Mouse (Mus musculus) forebrain, embryonic 13.5 days (tissue): Measurements from ENCODE around the gene Dlx6. TPM values are rescaled to one million over a fixed set of nuclear protein-coding genes. Genes with fewer than 3 reads are reported as not detected.

Experiments used
- ATAC-seq: fragments of 200-750 bp; cut with Nextera tagmentation; 2 replicates; pipeline ENCODE4 v1.8.0; 2017
- H3K27ac ChIP-seq: fragments of 300-500 bp; sonication (generic); 2 replicates; pipeline ENCODE4 v1.5.1; 2015; ENCODE audit warnings: inconsistent platforms, mild to moderate bottlenecking, moderate library complexity
- H3K27me3 ChIP-seq: fragments of 300-500 bp; sonication (generic); 2 replicates; pipeline ENCODE4 v1.6.1; 2015; ENCODE audit warnings: mild to moderate bottlenecking, inconsistent platforms
- H3K36me3 ChIP-seq: fragments of 300-500 bp; sonication (generic); 2 replicates; pipeline ENCODE4 v1.6.1; 2015; ENCODE audit warnings: mild to moderate bottlenecking, inconsistent platforms; ENCODE audit not compliant: poor library complexity, severe bottlenecking
- H3K4me1 ChIP-seq: fragments of 300-500 bp; sonication (generic); 2 replicates; pipeline ENCODE4 v1.6.1; 2015; ENCODE audit warnings: inconsistent platforms
- H3K4me2 ChIP-seq: fragments of 300-500 bp; sonication (generic); 2 replicates; pipeline ENCODE4 v1.6.1; 2015; ENCODE audit warnings: inconsistent platforms, mild to moderate bottlenecking, moderate library complexity
- H3K4me3 ChIP-seq: fragments of 300-500 bp; sonication (generic); 2 replicates; pipeline ENCODE4 v1.5.1; 2015; ENCODE audit warnings: mild to moderate bottlenecking, inconsistent platforms
- H3K9ac ChIP-seq: fragments of 300-500 bp; sonication (generic); 2 replicates; pipeline ENCODE4 v1.6.1; 2015; ENCODE audit warnings: mild to moderate bottlenecking, inconsistent platforms
- H3K9me3 ChIP-seq: fragments of 300-500 bp; sonication (generic); replicated peaks from 2 replicates; pipeline ENCODE4 v1.6.1; 2016; ENCODE audit warnings: inconsistent platforms
- WGBS: fragments of 180-500 bp; shearing (Covaris S2); methylation state at CpG from one replicate; pipeline ENCODE4 v1.1.7; 2015; 5-methylcytosine and 5-hydroxymethylcytosine counted together
- polyA plus RNA-seq: library from polyadenylated mRNA; unstranded; fragments of >200 nt; fragmentation: Nextera tagmentation; extraction: Ambion mirVana; gene quantifications from 2 replicates; pipeline ENCODE4 v1.2.1, GENCODE M21; 2015

Gene Dlx6
- polyA plus RNA-seq, 1 experiment from 2014 or later, result 15.5 TPM

- Histone ChIP-seq H3K36me3 (no peaks in the 10 kb centered on the region), H3K4me3 (peak overlapping the region; percentile 20), H3K4me2 (peak overlapping the region; percentile 50), H3K9ac (no peak overlapping the region), H3K4me1 (peaks cover 28% of the 10 kb centered on the region), H3K27me3 (peaks cover 92% of the 10 kb centered on the region), H3K9me3 (no peaks in the 10 kb centered on the region), H3K27ac (peak overlapping the region; percentile 85)
- no peak for ATAC-seq
- 1% methylated on average over 10 of the region's 10 CpGs for WGBS
Measured at GRCm38 (mm10) chr6:6851166-6851565, 12.0 kb upstream of the Dlx6 start.

- Histone ChIP-seq H3K27me3 (peaks cover 95% of the 10 kb centered on the region), H3K36me3 (no peaks in the 10 kb centered on the region), H3K9me3 (no peaks in the 10 kb centered on the region), H3K4me1 (peaks cover 26% of the 10 kb centered on the region), H3K4me3 (peak overlapping the region; percentile 10; the same call in 1 of the 2 replicates), H3K9ac (no peak overlapping the region), H3K27ac (0 out of 2 replicates have a peak overlapping the region, but pooled peaks have one; percentile 1), H3K4me2 (peak overlapping the region; percentile 56)
- 24% methylated on average over 3 of the region's 3 CpGs for WGBS
- no peak for ATAC-seq
Measured at GRCm38 (mm10) chr6:6852944-6853343, 10.2 kb upstream of the Dlx6 start.

DNA sequence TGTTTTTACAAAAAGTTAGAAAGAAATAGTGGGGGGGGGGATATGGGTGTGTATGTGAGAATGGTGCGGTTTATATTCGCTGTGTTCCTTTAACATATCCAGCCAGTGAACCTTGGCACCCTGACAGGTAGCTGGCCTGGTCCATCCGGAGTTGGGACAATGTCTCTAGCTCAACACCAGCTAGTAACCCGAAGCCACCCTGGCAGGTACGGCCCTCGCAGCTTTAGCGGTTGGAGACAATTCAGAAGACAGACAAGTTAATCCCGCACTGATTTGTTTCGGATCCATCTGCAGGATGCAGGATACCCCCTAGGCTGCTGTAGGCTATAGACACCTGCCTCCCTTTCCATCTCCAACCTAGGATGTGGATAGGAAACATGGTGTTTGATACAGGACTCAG lies 9.0 kb upstream of the Dlx6 start:
- H3K27me3 ChIP-seq, result peaks cover 95% of the 10 kb centered on the region
- ATAC-seq, result no peak
- peak overlapping the region; percentile 51 for H3K27ac ChIP-seq
- H3K4me3 ChIP-seq, result peak overlapping the region; percentile 43
- H3K4me2 ChIP-seq, result peak overlapping the region; percentile 56
- H3K36me3 ChIP-seq, result no peaks in the 10 kb centered on the region
- peaks cover 21% of the 10 kb centered on the region for H3K4me1 ChIP-seq
- 0% methylated on average over 9 of the region's 9 CpGs for WGBS
- H3K9ac ChIP-seq, result peak overlapping the region; percentile 59
- H3K9me3 ChIP-seq, result no peaks in the 10 kb centered on the region

- Histone ChIP-seq H3K4me3 (peak overlapping the region; percentile 43), H3K9me3 (no peaks in the 10 kb centered on the region), H3K9ac (peak overlapping the region; percentile 59), H3K27me3 (peaks cover 97% of the 10 kb centered on the region), H3K36me3 (no peaks in the 10 kb centered on the region), H3K4me1 (peaks cover 25% of the 10 kb centered on the region), H3K27ac (peak overlapping the region; percentile 79), H3K4me2 (peak overlapping the region; percentile 56)
- WGBS, result under 1% methylated on average over 25 of the region's 25 CpGs
- peak; percentile 17; the same call in 1 of the 2 replicates for ATAC-seq
Measured at GRCm38 (mm10) chr6:6854902-6855745, 8.0 kb upstream of the Dlx6 start.

- Histone ChIP-seq H3K4me2 (peak overlapping the region; percentile 56), H3K27me3 (peaks cover 96% of the 10 kb centered on the region), H3K4me3 (peak overlapping the region; percentile 43), H3K36me3 (no peaks in the 10 kb centered on the region), H3K4me1 (peaks cover 26% of the 10 kb centered on the region), H3K9me3 (no peaks in the 10 kb centered on the region), H3K27ac (peak overlapping the region; percentile 79), H3K9ac (peak overlapping the region; percentile 59)
- no peak for ATAC-seq
- 0% methylated on average over 10 of the region's 10 CpGs for WGBS
Measured at GRCm38 (mm10) chr6:6855746-6856185, 7.4 kb upstream of the Dlx6 start.

DNA sequence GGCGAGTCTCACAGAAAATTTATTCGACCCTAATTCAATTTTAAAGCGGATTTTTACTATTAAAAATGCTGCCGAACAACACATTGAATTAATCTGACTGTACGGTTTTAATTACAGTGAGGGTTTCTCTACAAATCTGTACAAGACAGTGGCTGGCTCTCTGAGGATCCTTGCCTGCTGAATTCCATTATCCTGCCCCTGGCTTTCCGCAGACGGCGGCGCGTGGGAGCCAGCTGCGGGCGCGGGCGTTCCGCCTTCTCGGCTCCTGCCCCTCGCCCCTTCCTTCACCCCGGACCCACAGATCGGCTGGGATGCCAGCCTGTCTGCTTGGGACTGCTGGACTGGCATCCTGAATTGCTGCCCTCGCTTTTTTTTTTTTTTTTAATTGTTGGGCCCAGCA lies 6.8 kb upstream of the Dlx6 start:
- H3K27me3 ChIP-seq, result peaks cover 96% of the 10 kb centered on the region
- H3K4me1 ChIP-seq, result peaks cover 22% of the 10 kb centered on the region
- H3K27ac ChIP-seq, result peak overlapping the region; percentile 79
- H3K9me3 ChIP-seq, result no peaks in the 10 kb centered on the region
- under 1% methylated on average over 20 of the region's 20 CpGs for WGBS
- H3K9ac ChIP-seq, result peak overlapping the region; percentile 59
- ATAC-seq, result no peak
- no peaks in the 10 kb centered on the region for H3K36me3 ChIP-seq
- H3K4me3 ChIP-seq, result peak overlapping the region; percentile 43
- H3K4me2 ChIP-seq, result peak overlapping the region; percentile 56

- no peak for ATAC-seq
- Histone ChIP-seq H3K9ac (peak overlapping the region; percentile 59), H3K27me3 (peaks cover 94% of the 10 kb centered on the region), H3K36me3 (no peaks in the 10 kb centered on the region), H3K9me3 (no peaks in the 10 kb centered on the region), H3K27ac (peak overlapping the region; percentile 79), H3K4me1 (peaks cover 22% of the 10 kb centered on the region), H3K4me3 (peak overlapping the region; percentile 43), H3K4me2 (peak overlapping the region; percentile 56)
- 1% methylated on average over 4 of the region's 4 CpGs for WGBS
Measured at GRCm38 (mm10) chr6:6856881-6857280, 6.3 kb upstream of the Dlx6 start.

DNA sequence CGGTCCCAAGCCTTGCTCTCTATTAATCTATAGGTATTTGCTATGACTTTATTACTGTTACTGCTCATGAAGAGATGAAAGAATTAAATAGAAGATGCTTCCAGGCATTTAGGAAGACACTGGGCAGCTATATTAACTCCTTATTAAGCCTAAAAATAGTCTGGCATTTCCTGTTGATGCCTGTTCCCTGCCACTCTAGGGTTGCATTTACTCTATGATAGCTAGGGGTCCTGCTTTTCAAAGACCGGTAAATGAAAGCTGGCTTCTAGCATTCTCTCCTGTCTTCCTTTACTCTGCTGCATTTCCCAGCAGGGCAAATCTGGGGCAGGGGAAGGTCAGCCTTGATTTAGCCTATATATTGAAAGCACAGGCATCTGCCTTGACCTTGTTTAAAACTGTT lies 5.4 kb upstream of the Dlx6 start:
- Histone ChIP-seq H3K4me2 (peak overlapping the region; percentile 47), H3K27me3 (peaks cover 92% of the 10 kb centered on the region), H3K4me1 (peaks cover 28% of the 10 kb centered on the region), H3K9ac (peak overlapping the region; percentile 70), H3K9me3 (no peaks in the 10 kb centered on the region), H3K36me3 (no peaks in the 10 kb centered on the region), H3K27ac (peak overlapping the region; percentile 94), H3K4me3 (peak overlapping the region; percentile 43)
- 4% methylated on average over 2 of the region's 2 CpGs for WGBS
- ATAC-seq, result no peak

- no peak for ATAC-seq
- Histone ChIP-seq H3K4me2 (peak overlapping the region; percentile 47), H3K9me3 (no peaks in the 10 kb centered on the region), H3K4me3 (peak overlapping the region; percentile 43), H3K36me3 (no peaks in the 10 kb centered on the region), H3K4me1 (peaks cover 36% of the 10 kb centered on the region), H3K27me3 (peaks cover 92% of the 10 kb centered on the region), H3K9ac (peak overlapping the region; percentile 70), H3K27ac (peak overlapping the region; percentile 94)
- WGBS, result 0% methylated on average over 1 of the region's 1 CpGs
Measured at GRCm38 (mm10) chr6:6858571-6858970, 4.6 kb upstream of the Dlx6 start.

- WGBS, result under 1% methylated on average over 19 of the region's 19 CpGs
- no peaks in the 10 kb centered on the region for H3K9me3 ChIP-seq
- H3K9ac ChIP-seq, result peak overlapping the region; percentile 70
- peaks cover 92% of the 10 kb centered on the region for H3K27me3 ChIP-seq
- H3K4me2 ChIP-seq, result peak overlapping the region; percentile 47
- H3K36me3 ChIP-seq, result no peaks in the 10 kb centered on the region
- no peak for ATAC-seq
- H3K27ac ChIP-seq, result peak overlapping the region; percentile 94
- peak overlapping the region; percentile 43 for H3K4me3 ChIP-seq
- peaks cover 40% of the 10 kb centered on the region for H3K4me1 ChIP-seq
Measured at GRCm38 (mm10) chr6:6859111-6859949, 3.8 kb upstream of the Dlx6 start.

DNA sequence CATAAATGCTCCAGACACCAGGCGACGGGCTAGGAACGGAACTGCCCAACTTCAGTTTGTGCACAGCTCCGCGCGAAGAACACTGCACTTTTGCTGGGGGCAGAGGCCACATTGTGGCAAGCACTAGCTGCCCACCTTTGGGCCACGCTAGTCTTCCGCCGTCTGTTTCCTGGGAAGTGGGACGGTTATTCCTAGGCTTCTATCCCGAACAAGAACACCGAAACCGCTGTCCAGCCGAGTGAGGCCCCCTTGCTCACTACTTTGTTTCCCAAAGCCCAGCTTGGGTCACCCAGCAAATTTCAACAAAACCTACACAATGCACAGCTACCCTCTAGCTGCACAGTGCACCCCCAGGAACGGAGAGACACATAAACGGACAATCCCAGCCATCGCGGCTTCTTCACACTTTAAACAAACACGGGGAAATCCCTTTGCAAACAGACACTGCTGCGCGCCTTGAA lies 3.2 kb upstream of the Dlx6 start:
- peak overlapping the region; percentile 70 for H3K9ac ChIP-seq
- H3K27ac ChIP-seq, result peak overlapping the region; percentile 94

More for the DNA sequence above, 3.2 kb upstream of the Dlx6 start:
- peak overlapping the region; percentile 43 for H3K4me3 ChIP-seq
- WGBS, result under 1% methylated on average over 21 of the region's 21 CpGs
- peaks cover 40% of the 10 kb centered on the region for H3K4me1 ChIP-seq
- ATAC-seq, result no peak
- no peaks in the 10 kb centered on the region for H3K9me3 ChIP-seq
- peaks cover 92% of the 10 kb centered on the region for H3K27me3 ChIP-seq
- no peaks in the 10 kb centered on the region for H3K36me3 ChIP-seq
- H3K4me2 ChIP-seq, result peak overlapping the region; percentile 47
